ENCODE assay signal across 18 mouse cellular contexts in genomic region chr16:35484526-35485233, GRCm38 (mm10). TPM values are rescaled to one million over a fixed set of nuclear protein-coding genes. Genes with fewer than 3 reads are reported as not detected.
DNase-seq lines count a peak whose midpoint lies in the region; ATAC-seq and TF ChIP-seq lines count a peak whose summit lies in the region.
"Had no signal": no experiment of that assay in that cellular context is flagged by ENCODE, and none has a peak within 500 bp of the region (broad histone marks: within the 10 kb centered on the region; RNA-seq: fewer than 3 reads in every experiment).

No protein-coding gene starts in this region.

- H3K36me3 ChIP-seq in hindbrain, embryonic 11.5 days (ENCODE audit: control insufficient read depth, insufficient read depth, low read length), result no peaks in the 10 kb centered on the region
- H3K36me3 ChIP-seq in hindbrain, embryonic 14.5 days (replicated peaks; ENCODE audit: control insufficient read depth, insufficient read depth), result no peaks in the 10 kb centered on the region
- H3K36me3 ChIP-seq in lung, postnatal 0 days (ENCODE audit: insufficient read depth, low read length), result no peaks in the 10 kb centered on the region
- H3K36me3 ChIP-seq: embryonic facial prominence, embryonic 12.5 days had no signal

- no peak overlapping the region for H3K9ac ChIP-seq in hindbrain, embryonic 11.5 days (ENCODE audit: low read depth, low read length)
- H3K9ac ChIP-seq in hindbrain, embryonic 14.5 days, result no peak overlapping the region
- H3K9ac ChIP-seq in lung, postnatal 0 days (replicated peaks; ENCODE audit: low read depth), result no peak overlapping the region
- H3K9ac ChIP-seq: embryonic facial prominence, embryonic 12.5 days; liver, embryonic 13.5 days had no signal

- WGBS in hindbrain, embryonic 11.5 days, result 70% methylated on average over 8 of the region's 8 CpGs
- WGBS in hindbrain, embryonic 14.5 days, result 68% methylated on average over 8 of the region's 8 CpGs
- WGBS in lung, postnatal 0 days, result 70% methylated on average over 8 of the region's 8 CpGs

- TF ChIP-seq CTCF in lung, postnatal 0 days (IDR thresholded peaks at IDR 0.05), result no peak

- TF ChIP-seq EP300 in lung, postnatal 0 days (IDR thresholded peaks at IDR 0.05), result no peak

- no peak overlapping the region for H3K27ac ChIP-seq in hindbrain, embryonic 11.5 days (ENCODE audit: low read depth, low read length)
- H3K27ac ChIP-seq in hindbrain, embryonic 14.5 days, result no peak overlapping the region
- no peak overlapping the region for H3K27ac ChIP-seq in lung, postnatal 0 days (ENCODE audit: low read length)
- H3K27ac ChIP-seq: embryonic facial prominence, embryonic 12.5 days; heart, embryonic 13.5 days; kidney, postnatal 0 days; liver, embryonic 13.5 days had no signal

- H3K9me3 ChIP-seq in hindbrain, embryonic 11.5 days (ENCODE audit: control insufficient read depth, low read length), result no peaks in the 10 kb centered on the region
- H3K9me3 ChIP-seq in hindbrain, embryonic 14.5 days (ENCODE audit: control insufficient read depth, low read length), result no peaks in the 10 kb centered on the region
- H3K9me3 ChIP-seq in lung, postnatal 0 days (ENCODE audit: low read length), result no peaks in the 10 kb centered on the region
- H3K9me3 ChIP-seq: embryonic facial prominence, embryonic 12.5 days; heart, embryonic 13.5 days; liver, embryonic 13.5 days had no signal

- no peaks in the 10 kb centered on the region for H3K27me3 ChIP-seq in hindbrain, embryonic 11.5 days (ENCODE audit: control insufficient read depth, insufficient read depth, low read length)
- no peaks in the 10 kb centered on the region for H3K27me3 ChIP-seq in hindbrain, embryonic 14.5 days (ENCODE audit: control insufficient read depth, insufficient read depth, low read length)
- no peaks in the 10 kb centered on the region for H3K27me3 ChIP-seq in lung, postnatal 0 days (replicated peaks; ENCODE audit: insufficient read depth, low read length)
- H3K27me3 ChIP-seq: embryonic facial prominence, embryonic 12.5 days; heart, embryonic 13.5 days had no signal

- H3K4me3 ChIP-seq in hindbrain, embryonic 11.5 days (ENCODE audit: low read depth, low read length), result no peak overlapping the region
- no peak overlapping the region for H3K4me3 ChIP-seq in hindbrain, embryonic 14.5 days (replicated peaks; ENCODE audit: low read length)
- no peak overlapping the region for H3K4me3 ChIP-seq in lung, postnatal 0 days (ENCODE audit: low read depth, low read length)
- H3K4me3 ChIP-seq: embryonic facial prominence, embryonic 12.5 days; heart, embryonic 13.5 days; liver, embryonic 13.5 days had no signal

- H3K4me2 ChIP-seq in hindbrain, embryonic 11.5 days (replicated peaks; ENCODE audit: low read depth, low read length), result no peak overlapping the region
- H3K4me2 ChIP-seq in hindbrain, embryonic 14.5 days (replicated peaks), result no peak overlapping the region
- no peak overlapping the region for H3K4me2 ChIP-seq in lung, postnatal 0 days (replicated peaks; ENCODE audit: low read depth, low read length)
- H3K4me2 ChIP-seq: embryonic facial prominence, embryonic 12.5 days; heart, embryonic 13.5 days; liver, embryonic 13.5 days had no signal

- 0 out of 2 replicates have a peak, but pooled peaks have one; percentile 39 for ATAC-seq in hindbrain, embryonic 11.5 days (ENCODE audit: low FRiP score)
- no peak for ATAC-seq in hindbrain, embryonic 14.5 days (ENCODE audit: low FRiP score)
- ATAC-seq in granulocyte monocyte progenitor cell, adult 5-6 weeks (replicated peaks; ENCODE audit: poor library complexity, severe bottlenecking), result peak; percentile 74
- no peak for ATAC-seq in frontal cortex, adult (ENCODE audit: low TSS enrichment)
- no peak for ATAC-seq in lung, postnatal 0 days
- ATAC-seq: midbrain, embryonic 16.5 days had no signal

- H3K4me1 ChIP-seq in hindbrain, embryonic 11.5 days (replicated peaks; ENCODE audit: control insufficient read depth, insufficient read depth, low read length), result peaks cover under 1% of the 10 kb centered on the region
- H3K4me1 ChIP-seq in hindbrain, embryonic 14.5 days (replicated peaks; ENCODE audit: control insufficient read depth, insufficient read depth, low read length), result peaks cover 13% of the 10 kb centered on the region
- no peaks in the 10 kb centered on the region for H3K4me1 ChIP-seq in lung, postnatal 0 days (ENCODE audit: insufficient read depth, low read depth, low read length)

- DNase-seq in adrenal gland, postnatal 10 days, result peak; percentile 30
- no peak for DNase-seq in adrenal gland, postnatal 25 days
- DNase-seq in hindbrain, embryonic 11.5 days (ENCODE audit: low spot score), result no peak
- DNase-seq in hindbrain, embryonic 14.5 days (ENCODE audit: low spot score), result no peak
- peak; percentile 41 for DNase-seq in 3134 (ENCODE audit: extremely low read depth, insufficient read length, low spot score)
- no peak for DNase-seq in lung, postnatal 0 days (ENCODE audit: low spot score)
- DNase-seq: cerebellum, adult 8-10 months; gastrocnemius, postnatal 36 days; liver, embryonic 13.5 days; lung, postnatal 14 days had no signal

RNA-seq across cellular contexts. Expression of gene Pdia5, which starts 6.0 kb away (rescaled TPM):
- total RNA-seq in adrenal gland, postnatal 10 days (2021), result 10 to 100 TPM; 22.6 to 27.0 TPM
- total RNA-seq in adrenal gland, postnatal 25 days (2021), result 15.1 and 21.7 TPM in 2 replicates
- polyA plus RNA-seq in hindbrain, embryonic 11.5 days (2014; fragmentation: Nextera tagmentation; extraction: Ambion mirVana), result 11.3 and 13.1 TPM in 2 replicates
- polyA plus RNA-seq in hindbrain, embryonic 14.5 days (2014; fragmentation: Nextera tagmentation; extraction: Ambion mirVana), result 6.8 and 8.3 TPM in 2 replicates
- total RNA-seq in granulocyte monocyte progenitor cell, adult 5-6 weeks (2014; fragmentation: Nextera tagmentation), result 31.8 and 32.9 TPM in 2 replicates
- 11.1 and 11.5 TPM in 2 replicates for total RNA-seq in granulocyte monocyte progenitor cell, adult 5-6 weeks (2017)
- polyA plus RNA-seq in lung, postnatal 0 days (2015; fragmentation: Nextera tagmentation; extraction: Ambion mirVana), result 47.4 and 49.4 TPM in 2 replicates
- total RNA-seq: MEL; neutrophil, adult 5-6 weeks had no signal

RNA-seq across cellular contexts. Expression of gene Sema5b, which starts 56.3 kb away (rescaled TPM):
- 1 to 10 TPM; 5.2 to 6.0 TPM for total RNA-seq in adrenal gland, postnatal 10 days (2021)
- total RNA-seq in adrenal gland, postnatal 25 days (2021), result 5.4 and 6.4 TPM in 2 replicates
- polyA plus RNA-seq in hindbrain, embryonic 11.5 days (2014; fragmentation: Nextera tagmentation; extraction: Ambion mirVana), result 27.3 and 30.1 TPM in 2 replicates
- polyA plus RNA-seq in hindbrain, embryonic 14.5 days (2014; fragmentation: Nextera tagmentation; extraction: Ambion mirVana), result 15.4 and 16.7 TPM in 2 replicates
- not detected in 2 replicates for total RNA-seq in granulocyte monocyte progenitor cell, adult 5-6 weeks (2014; fragmentation: Nextera tagmentation)
- total RNA-seq in granulocyte monocyte progenitor cell, adult 5-6 weeks (2017), result not detected in 2 replicates
- polyA plus RNA-seq in lung, postnatal 0 days (2015; fragmentation: Nextera tagmentation; extraction: Ambion mirVana), result 0.60 and 0.92 TPM in 2 replicates
- total RNA-seq: MEL; neutrophil, adult 5-6 weeks had no signal

Comparison
In these comparisons a context has a peak if more than half of its experiments do, and no peak if none do; other contexts are left out.
1. DNase-seq: peak in adrenal gland, postnatal 10 days (single experiment) and 3134 (single experiment); none in adrenal gland, postnatal 25 days (single experiment), hindbrain, embryonic 11.5 days (single experiment), hindbrain, embryonic 14.5 days (single experiment) and lung, postnatal 0 days (single experiment).
2. ATAC-seq: peak in hindbrain, embryonic 11.5 days (single experiment) and granulocyte monocyte progenitor cell, adult 5-6 weeks (single experiment); none in hindbrain, embryonic 14.5 days (single experiment), frontal cortex, adult (single experiment) and lung, postnatal 0 days (single experiment).